Mouse (Mus musculus) WW6 (cell line): ENCODE measurements at regions not wholly inside any gene's neighbourhood (a gene's known extent, or its start where the extent isn't known, plus 50 kb on each side); places are given as distances from the start of the nearest gene placed in this dataset.

Source experiments
- DNase-seq: peaks from one replicate; pipeline ENCODE4 v3.0.0-alpha.2; 2013; ENCODE audit warnings: low read depth, low spot score

DNA sequence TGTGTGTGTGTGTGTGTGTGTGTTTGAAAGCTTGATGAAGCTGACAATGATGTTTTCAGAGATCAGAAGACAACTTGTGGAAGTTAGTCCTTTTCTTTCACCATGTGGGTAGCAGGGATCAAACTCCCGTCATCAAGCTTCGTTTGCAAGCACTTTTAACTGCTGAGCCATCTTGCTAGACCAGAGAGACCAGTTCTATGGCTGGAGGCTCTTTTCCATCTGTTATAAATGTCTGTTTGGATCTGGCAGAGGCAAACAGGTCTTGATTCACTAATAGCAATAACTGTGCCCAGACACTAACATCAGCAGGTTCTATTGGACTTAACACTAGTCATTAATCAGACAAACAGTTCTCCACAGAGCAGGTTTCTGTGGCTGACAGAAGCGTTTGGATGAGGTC, 150.1 kb upstream of the Stmnd1 start:
- DNase-seq, result no peak

GRCm38 (mm10) chr13:46116576-46116975, 151.8 kb upstream of the Atxn1 start:
- DNase-seq, result no peak

DNA sequence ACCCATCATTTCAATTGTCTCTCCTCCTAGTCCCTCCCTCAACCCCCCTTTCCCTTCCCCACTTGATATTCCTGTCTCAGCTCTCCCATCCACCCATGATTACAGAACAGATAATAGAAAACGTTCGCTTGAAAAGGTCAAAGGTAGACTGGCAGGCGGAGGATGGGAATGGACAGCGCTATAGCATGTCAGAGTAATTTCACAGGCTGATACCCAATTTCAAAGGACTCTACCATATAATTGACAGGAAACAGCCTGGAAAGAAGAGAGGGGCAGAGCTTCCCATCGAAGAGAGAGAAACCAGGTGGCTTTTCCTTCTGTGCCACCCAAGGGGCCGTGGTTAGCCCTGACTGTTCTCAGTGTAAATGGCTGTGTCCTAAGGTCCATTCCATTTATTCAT, 140.2 kb upstream of the Atxn1 start:
- no peak for DNase-seq

- DNase-seq, result no peak
Measured at GRCm38 (mm10) chr13:46098621-46099020, 133.8 kb upstream of the Atxn1 start.

GRCm38 (mm10) chr13:46098131-46098530, 133.3 kb upstream of the Atxn1 start:
- no peak for DNase-seq

- peak; percentile 76 for DNase-seq
Measured at GRCm38 (mm10) chr13:46096968-46097367, 132.2 kb upstream of the Atxn1 start.

DNA sequence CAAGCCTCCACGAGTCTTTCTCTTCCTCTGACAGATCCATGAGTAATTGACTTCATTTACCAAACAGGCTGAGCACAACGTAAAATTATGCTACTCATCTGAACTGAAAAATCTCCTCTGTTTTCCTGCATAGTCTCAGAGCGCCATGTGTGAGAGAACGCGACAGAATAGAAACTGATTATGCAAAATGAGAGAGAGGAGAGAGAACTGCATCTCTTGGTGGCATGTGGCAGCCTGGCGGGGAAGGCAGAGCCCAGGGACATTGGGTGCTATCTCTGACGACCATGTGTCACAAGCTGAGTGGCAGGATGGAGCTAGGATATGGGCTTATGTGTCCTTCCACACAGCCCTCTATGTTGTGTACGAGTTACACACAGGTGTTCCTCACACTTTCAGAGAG, 131.6 kb upstream of the Atxn1 start:
- no peak for DNase-seq

DNA sequence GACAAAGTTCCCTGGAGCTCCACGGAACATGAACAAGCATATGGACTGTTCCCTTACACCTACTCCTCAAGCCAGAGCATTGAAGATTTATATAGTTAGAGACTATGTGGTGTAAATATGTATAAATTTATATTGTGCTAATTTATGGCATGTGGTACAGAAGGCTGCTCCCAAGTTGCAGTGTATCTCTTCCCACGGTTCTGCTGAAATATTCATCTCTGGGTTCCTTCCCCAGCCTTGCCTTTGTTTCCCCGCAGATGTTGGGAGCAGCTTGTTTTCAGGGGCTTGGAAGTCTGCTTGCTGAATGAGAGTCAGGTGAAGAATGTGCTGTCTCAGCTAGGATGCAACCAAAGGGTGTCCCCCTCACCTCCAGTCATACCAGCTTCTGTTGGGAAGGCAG, 128.0 kb upstream of the Atxn1 start:
- DNase-seq, result no peak

- no peak for DNase-seq
Measured at GRCm38 (mm10) chr13:46091109-46091508, 126.3 kb upstream of the Atxn1 start.

- no peak for DNase-seq
Measured at GRCm38 (mm10) chr13:46088237-46088636, 123.4 kb upstream of the Atxn1 start.

- DNase-seq, result no peak
Measured at GRCm38 (mm10) chr13:46087663-46088062, 122.9 kb upstream of the Atxn1 start.

GRCm38 (mm10) chr13:46076879-46077278, 112.1 kb upstream of the Atxn1 start:
- no peak for DNase-seq

- DNase-seq, result no peak
Measured at GRCm38 (mm10) chr13:46071670-46072069, 106.9 kb upstream of the Atxn1 start.

- DNase-seq, result no peak
Measured at GRCm38 (mm10) chr13:46069571-46069970, 104.8 kb upstream of the Atxn1 start.

- no peak for DNase-seq
Measured at GRCm38 (mm10) chr13:46062758-46063157, 98.0 kb upstream of the Atxn1 start.

DNA sequence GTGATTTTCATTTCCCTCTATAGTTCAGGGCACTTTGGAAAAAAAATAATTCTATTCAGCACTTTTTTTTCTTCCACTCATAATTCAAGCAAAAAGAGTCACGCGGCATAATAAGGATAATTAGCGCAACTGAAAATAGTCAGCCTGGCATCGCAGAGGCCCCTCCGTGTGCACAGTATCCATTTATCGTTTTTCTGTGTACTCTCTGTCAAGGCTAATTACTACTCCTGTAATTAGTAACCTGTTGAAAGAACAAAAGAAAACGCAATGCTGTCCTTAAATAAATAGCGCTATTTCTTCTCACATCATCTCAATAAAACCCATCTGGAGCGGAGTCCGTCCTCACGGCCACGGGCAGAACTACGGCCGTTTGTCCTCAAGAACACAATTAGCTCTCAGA, 95.1 kb upstream of the Atxn1 start:
- DNase-seq, result no peak

DNA sequence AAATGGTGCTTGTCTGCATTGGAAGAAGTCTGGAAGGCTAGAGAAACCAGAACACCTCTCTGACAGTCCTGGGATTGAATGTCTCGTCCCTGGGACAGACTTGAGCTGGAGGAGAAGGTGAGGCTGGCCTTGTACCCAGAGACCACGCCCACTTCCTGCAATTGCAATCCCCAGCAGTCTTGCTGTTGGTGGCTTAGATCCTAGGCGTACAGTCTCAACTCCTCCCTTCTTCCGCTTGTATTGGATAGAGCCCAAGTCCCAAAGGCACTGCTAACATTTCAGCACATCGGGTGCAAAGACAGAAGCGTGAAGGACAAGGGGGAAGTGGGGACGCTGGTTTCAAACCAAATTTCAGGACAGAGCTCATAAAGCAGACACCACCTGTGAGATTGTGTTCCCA, 94.1 kb upstream of the Atxn1 start:
- DNase-seq, result peak; percentile 50

DNA sequence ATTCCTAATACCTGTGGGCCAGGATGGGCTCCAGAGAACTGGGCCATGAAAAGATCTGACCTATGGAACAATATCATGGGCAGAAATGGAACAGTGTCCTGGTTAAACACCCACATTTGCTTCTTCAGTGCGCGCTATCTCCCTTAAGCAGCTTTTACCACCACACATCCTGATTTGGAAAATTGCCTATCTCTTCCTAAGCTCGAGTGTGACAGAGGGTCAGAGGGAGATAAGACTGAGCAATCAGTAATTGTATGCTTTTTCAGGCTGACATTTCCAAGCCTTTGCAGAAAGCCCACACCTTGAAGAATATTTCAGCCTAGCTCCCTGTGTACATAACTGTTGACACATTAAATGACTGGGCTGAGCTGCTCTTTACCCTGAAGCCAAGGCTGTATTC, 93.5 kb upstream of the Atxn1 start:
- no peak for DNase-seq

GRCm38 (mm10) chr13:46055410-46055809, 90.6 kb upstream of the Atxn1 start:
- DNase-seq, result no peak

GRCm38 (mm10) chr13:46043568-46043967, 78.8 kb upstream of the Atxn1 start:
- no peak for DNase-seq

- no peak for DNase-seq
Measured at GRCm38 (mm10) chr13:46043016-46043415, 78.2 kb upstream of the Atxn1 start.

- DNase-seq, result no peak
Measured at GRCm38 (mm10) chr13:46042224-46042623, 77.4 kb upstream of the Atxn1 start.

DNA sequence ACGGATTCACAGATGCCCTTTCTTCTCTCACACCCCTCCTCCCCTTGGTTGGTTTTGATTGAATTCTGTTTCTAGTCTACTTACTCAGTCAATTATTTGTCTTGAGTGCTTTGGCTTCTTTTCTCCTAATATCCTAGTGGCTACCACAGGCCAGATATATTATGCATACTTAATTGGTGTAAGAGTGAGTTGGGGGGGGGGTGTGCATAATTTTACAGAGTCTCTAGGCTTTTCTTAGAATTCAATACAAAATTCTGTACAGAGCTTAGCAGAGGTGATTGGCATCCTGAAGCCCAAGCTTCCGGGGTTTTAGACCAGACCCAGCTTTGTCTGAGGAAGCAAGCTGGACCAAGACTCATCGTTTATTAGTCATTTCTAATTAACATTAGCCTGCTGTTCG, 76.7 kb upstream of the Atxn1 start:
- no peak for DNase-seq

DNA sequence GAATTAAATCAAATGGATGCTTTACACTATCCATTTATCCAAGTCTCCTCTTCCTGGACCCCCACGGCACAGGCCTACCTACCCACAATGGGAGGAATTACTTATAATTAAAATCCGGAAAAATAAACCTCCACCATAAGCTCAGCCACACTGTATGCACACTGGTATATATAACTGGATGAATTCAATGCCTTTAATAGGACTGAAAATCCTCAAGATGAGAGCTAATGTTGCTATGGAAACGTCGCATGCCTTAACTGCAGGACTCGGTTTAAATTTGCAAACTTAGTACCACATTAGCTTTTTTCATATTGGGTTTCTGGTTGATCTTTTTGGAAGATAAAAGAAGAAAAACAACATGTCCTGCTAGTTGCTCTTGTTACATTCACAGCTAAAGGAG, 75.3 kb upstream of the Atxn1 start:
- DNase-seq, result no peak
